Mouse (Mus musculus) CH12.LX (cell line): ENCODE data around the gene Gm20388.

Experiments
- CTCF ChIP-seq, 2 experiments: IDR thresholded peaks in 1 of 2; conservative IDR thresholded peaks in 1 of 2; 2 replicates each; pipeline ENCODE4 v1.5.1; 2011 to 2012; ENCODE audit warnings: low read depth in 2 of 2, low read length in 2 of 2, improper control_type of control experiment in 1 of 2, inconsistent platforms in 1 of 2, mild to moderate bottlenecking in 1 of 2, moderate library complexity in 1 of 2
- HCFC1 ChIP-seq: IDR thresholded peaks from 2 replicates; pipeline ENCODE4 v1.6.1; 2012; ENCODE audit warnings: low read depth, mild to moderate bottlenecking, inconsistent platforms, low read length, improper control_type of control experiment
- JUN ChIP-seq: IDR thresholded peaks from 2 replicates; pipeline ENCODE4 v1.6.1; 2011; ENCODE audit warnings: low read depth, mild to moderate bottlenecking, low read length, improper control_type of control experiment, moderate library complexity; ENCODE audit not compliant: insufficient read depth
- MAFK ChIP-seq: IDR thresholded peaks from 2 replicates; pipeline ENCODE4 v1.6.1; 2011; ENCODE audit warnings: low read length, improper control_type of control experiment; ENCODE audit not compliant: insufficient replicate concordance
- MXI1 ChIP-seq: IDR thresholded peaks from 2 replicates; pipeline ENCODE4 v1.6.1; 2011; ENCODE audit warnings: mild to moderate bottlenecking, low read depth, low read length, improper control_type of control experiment
- POLR2A ChIP-seq: IDR thresholded peaks from 2 replicates; pipeline ENCODE4 v1.6.1; 2011; ENCODE audit warnings: low read depth, mild to moderate bottlenecking, improper control_type of control experiment, low read length
- RAD21 ChIP-seq: IDR thresholded peaks from 2 replicates; pipeline ENCODE4 v1.6.1; 2011; ENCODE audit warnings: low read depth, mild to moderate bottlenecking, low read length, improper control_type of control experiment, moderate library complexity
- SMC3 ChIP-seq: IDR thresholded peaks from 2 replicates; pipeline ENCODE4 v1.6.1; 2011; ENCODE audit warnings: low read depth, low read length, improper control_type of control experiment
- USF1 ChIP-seq: IDR thresholded peaks from 2 replicates; pipeline ENCODE4 v1.6.1; 2014; ENCODE audit warnings: low read depth, mild to moderate bottlenecking, inconsistent platforms, low read length, improper control_type of control experiment

DNA sequence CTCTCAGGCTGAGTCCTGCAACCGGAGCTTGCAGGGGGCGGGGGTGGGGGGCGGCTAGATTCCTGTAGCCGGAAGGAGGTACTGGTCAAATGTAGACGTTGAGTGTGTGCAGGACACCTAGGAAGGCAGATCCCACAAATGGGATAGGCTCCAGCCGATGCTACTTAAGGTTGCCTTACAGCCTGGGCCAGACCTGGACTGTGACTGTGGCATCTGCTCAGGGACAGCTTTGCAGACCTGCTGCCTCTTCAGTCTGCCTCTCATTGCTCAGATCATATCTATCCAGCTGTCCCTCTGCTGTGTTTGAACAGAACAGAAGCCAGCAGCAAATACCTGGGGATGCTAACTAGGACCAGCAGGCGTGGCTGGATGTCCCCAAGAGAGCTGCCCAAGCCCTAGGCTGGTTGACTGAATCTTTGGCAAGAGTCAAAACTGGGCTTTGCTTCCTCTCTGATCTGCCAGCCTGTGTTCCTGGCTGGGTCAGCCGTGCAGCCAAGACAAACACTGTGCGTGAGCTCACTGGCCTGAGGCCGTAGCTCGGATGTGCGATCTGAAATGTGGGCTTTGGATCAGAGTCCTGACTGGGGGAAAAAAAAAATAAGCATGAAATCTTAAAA lies 3850.7 kb downstream of the Gm20388 start:
- TF ChIP-seq POLR2A (no peak), CTCF (conservative IDR thresholded peaks at IDR 0.05 in 1 of 2, IDR thresholded peaks at IDR 0.05 in 1 of 2; ENCODE audit: low read depth in 2 of 2, low read length in 2 of 2) (no peak), HCFC1 (no peak), USF1 (no peak), RAD21 (no peak), SMC3 (no peak), MAFK (no peak), JUN (no peak), MXI1 (no peak)
